ENCODE assay signal across 8 mouse cellular contexts in the genomic region with DNA sequence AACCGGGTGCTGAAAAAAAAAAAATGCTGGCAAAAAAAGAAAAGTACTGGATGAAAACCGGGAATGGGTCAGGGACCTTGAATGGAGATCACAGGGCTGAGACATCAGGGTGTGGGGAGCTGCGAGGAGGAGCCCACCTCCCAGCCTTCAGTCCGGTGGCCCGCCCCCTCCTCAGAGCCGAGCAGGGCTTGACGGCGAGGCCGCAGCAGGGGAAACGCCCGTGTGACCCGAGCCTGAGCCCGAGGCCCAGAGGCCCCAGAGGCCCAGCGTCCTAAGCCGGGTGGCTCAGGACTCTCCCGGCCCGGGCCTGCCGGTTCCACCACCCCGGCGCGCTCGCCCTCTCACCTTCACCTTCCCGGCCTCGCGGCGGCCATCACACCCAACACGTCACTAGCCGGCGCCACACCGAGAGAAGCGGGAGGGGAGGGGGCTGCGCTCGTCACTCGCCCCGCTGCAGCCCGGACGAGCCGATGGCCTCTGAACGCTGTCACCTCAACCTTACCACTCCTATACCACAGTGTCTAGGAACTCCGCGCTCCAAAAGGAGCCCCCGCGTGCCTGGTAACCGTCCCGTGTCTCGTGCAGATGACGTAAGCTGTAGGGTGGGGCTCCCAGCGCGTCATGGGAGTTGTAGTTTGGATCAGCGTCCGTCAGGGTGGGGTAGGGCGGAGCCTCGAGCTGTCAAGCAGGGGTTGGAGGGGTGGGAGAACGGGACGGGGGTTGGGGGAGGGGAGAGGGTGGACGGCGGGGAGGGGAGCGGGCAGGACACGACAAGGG. TPM values are rescaled to one million over a fixed set of nuclear protein-coding genes. Genes with fewer than 3 reads are reported as not detected.
A peak's percentile ranks its signal among the peaks of the same experiment; 100 is the strongest.
DNase-seq lines count a peak whose midpoint lies in the region; ATAC-seq and TF ChIP-seq lines count a peak whose summit lies in the region.

A gene (minus strand): TSS at position 392 of the 777 bp plus-strand sequence.

- peak within 1 kb of the TSS; percentile 98 for H3K9ac ChIP-seq in MEL (ENCODE audit: control insufficient read depth, low read depth, low read length, poor library complexity, severe bottlenecking)
- peak within 1 kb of the TSS; percentile 95 for H3K9ac ChIP-seq in forebrain, postnatal 0 days
- H3K9ac ChIP-seq in lung, embryonic 15.5 days: peak within 1 kb of the TSS; percentile 92

- WGBS in cerebellum, adult 2 months: under 1% methylated on average over 58 of the region's 59 CpGs
- WGBS in forebrain, postnatal 0 days: under 1% methylated on average over 58 of the region's 59 CpGs
- under 1% methylated on average over 57 of the region's 59 CpGs for WGBS in lung, embryonic 15.5 days

- H3K27ac ChIP-seq in MEL (ENCODE audit: control insufficient read depth, low read depth, low read length): peak within 1 kb of the TSS; percentile 93
- H3K27ac ChIP-seq in cerebellum, adult 2 months (ENCODE audit: insufficient read depth, low read length): peak within 1 kb of the TSS; percentile 99
- H3K27ac ChIP-seq in forebrain, postnatal 0 days (ENCODE audit: low read depth, low read length): peak within 1 kb of the TSS; percentile 91
- H3K27ac ChIP-seq in lung, embryonic 15.5 days: peak within 1 kb of the TSS; percentile 80

- peak within 1 kb of the TSS; percentile 69 for H3K4me2 ChIP-seq in forebrain, postnatal 0 days (ENCODE audit: low read depth)
- H3K4me2 ChIP-seq in lung, embryonic 15.5 days: peak within 1 kb of the TSS; percentile 70

- no peak for TF ChIP-seq CTCF in MEL (IDR thresholded peaks at IDR 0.05 in 2 of 3, conservative IDR thresholded peaks at IDR 0.05 in 1 of 3; ENCODE audit: control insufficient read depth in 1 of 3, insufficient read depth in 1 of 3, low read depth in 2 of 3, low read length in 3 of 3, poor library complexity in 1 of 3, severe bottlenecking in 1 of 3)
- no peak for TF ChIP-seq CTCF in cerebellum, adult 2 months (IDR thresholded peaks at IDR 0.05; ENCODE audit: borderline replicate concordance, insufficient read depth, low read depth, low read length)
- TF ChIP-seq CTCF in forebrain, postnatal 0 days (IDR thresholded peaks at IDR 0.05; ENCODE audit: low read depth): peak; percentile 10; the same call in 1 of the 2 replicates

- H3K9me3 ChIP-seq in MEL (replicated peaks; ENCODE audit: insufficient read depth, low read length): no peaks in the 10 kb centered on the region
- H3K9me3 ChIP-seq in forebrain, postnatal 0 days (ENCODE audit: low read length): no peaks in the 10 kb centered on the region
- no peaks in the 10 kb centered on the region for H3K9me3 ChIP-seq in lung, embryonic 15.5 days

- peaks cover 0 to 22% of the 10 kb centered on the region in 2 experiments for H3K4me1 ChIP-seq in MEL (ENCODE audit: control insufficient read depth in 1 of 2, insufficient read depth in 2 of 2, low read length in 2 of 2)
- peaks cover 10% of the 10 kb centered on the region for H3K4me1 ChIP-seq in cerebellum, adult 2 months (ENCODE audit: control insufficient read depth, insufficient read depth, low read length)
- peaks cover 6% of the 10 kb centered on the region; the same call in 1 of the 2 replicates for H3K4me1 ChIP-seq in forebrain, postnatal 0 days (ENCODE audit: insufficient read depth)
- peaks cover 11% of the 10 kb centered on the region for H3K4me1 ChIP-seq in lung, embryonic 15.5 days

- TF ChIP-seq POLR2A in MEL (IDR thresholded peaks at IDR 0.05; ENCODE audit: control insufficient read depth in 1 of 2, insufficient read depth in 1 of 2, low read depth in 1 of 2, low read length in 2 of 2, poor library complexity in 1 of 2): peak; percentile 59 to 74; a peak in 3 of 4 replicates
- TF ChIP-seq POLR2A in cerebellum, adult 2 months (IDR thresholded peaks at IDR 0.05; ENCODE audit: borderline replicate concordance, insufficient read depth, low read length): peak; percentile 74

- peak; percentile 95 for ATAC-seq in forebrain, postnatal 0 days
- peak; percentile 96 for ATAC-seq in lung, embryonic 15.5 days (ENCODE audit: borderline replicate concordance, extremely low read depth, low FRiP score, low TSS enrichment)

- peaks cover 19% of the 10 kb centered on the region for H3K79me2 ChIP-seq in MEL (ENCODE audit: control insufficient read depth, insufficient read depth, low read length, poor library complexity)

- no peak for TF ChIP-seq EP300 in MEL (IDR thresholded peaks at IDR 0.05; ENCODE audit: low read depth in 1 of 2, low read length in 2 of 2)

- peaks cover 0 to 12% of the 10 kb centered on the region in 2 experiments; a peak in 3 of 4 replicates for H3K36me3 ChIP-seq in MEL (ENCODE audit: control insufficient read depth in 1 of 2, insufficient read depth in 2 of 2, low read length in 2 of 2)
- H3K36me3 ChIP-seq in forebrain, postnatal 0 days (ENCODE audit: insufficient read depth): peaks cover 21% of the 10 kb centered on the region
- peaks cover 5% of the 10 kb centered on the region for H3K36me3 ChIP-seq in lung, embryonic 15.5 days

- TF ChIP-seq RAD21 in MEL (IDR thresholded peaks at IDR 0.05; ENCODE audit: low read depth, low read length): no peak

- peak within 1 kb of the TSS; percentile 99 to 100 for H3K4me3 ChIP-seq in MEL (ENCODE audit: control insufficient read depth in 1 of 2, insufficient read depth in 1 of 2, low read depth in 2 of 2, low read length in 2 of 2)
- peak within 1 kb of the TSS; percentile 100 for H3K4me3 ChIP-seq in cerebellum, adult 2 months (replicated peaks; ENCODE audit: insufficient read depth, low read depth, low read length)
- H3K4me3 ChIP-seq in forebrain, postnatal 0 days (ENCODE audit: low read depth, low read length): peak within 1 kb of the TSS; percentile 97
- peak within 1 kb of the TSS; percentile 98 for H3K4me3 ChIP-seq in lung, embryonic 15.5 days

- DNase-seq in MEL (ENCODE audit: low read depth, low spot score): peak; percentile 95
- peak; percentile 93 to 96 for DNase-seq in cerebellum, adult 2 months
- DNase-seq in forebrain, postnatal 0 days: peak; percentile 95
- peak; percentile 91 for DNase-seq in heart, postnatal 4 days
- peak; percentile 91 to 93 for DNase-seq in layer of hippocampus, adult 8-10 months (ENCODE audit: low spot score in 2 of 2)
- peak; percentile 75 for DNase-seq in ovary, adult 18-20 months (ENCODE audit: low spot score)
- DNase-seq in thymus, postnatal 0 days (ENCODE audit: low spot score): peak; percentile 89

- no peaks in the 10 kb centered on the region for H3K27me3 ChIP-seq in MEL (ENCODE audit: control insufficient read depth in 1 of 2, insufficient read depth in 2 of 2, low read length in 2 of 2)
- no peaks in the 10 kb centered on the region for H3K27me3 ChIP-seq in cerebellum, adult 2 months (ENCODE audit: control insufficient read depth, insufficient read depth, low read length)
- no peaks in the 10 kb centered on the region for H3K27me3 ChIP-seq in forebrain, postnatal 0 days (ENCODE audit: insufficient read depth, low read length)
- H3K27me3 ChIP-seq in lung, embryonic 15.5 days: no peaks in the 10 kb centered on the region

TF ChIP-seq in MEL, 35 proteins besides CTCF, POLR2A, EP300 and RAD21 (continues in another document):
- TF ChIP-seq ZNF384 (IDR thresholded peaks at IDR 0.05; ENCODE audit: low read depth, low read length): no peak
- peak; percentile 98 for TF ChIP-seq HCFC1 (IDR thresholded peaks at IDR 0.05; ENCODE audit: low read depth, low read length)
- TF ChIP-seq E2F4 (IDR thresholded peaks at IDR 0.05; ENCODE audit: borderline replicate concordance, low read depth, low read length): no peak
- TF ChIP-seq CHD1 (IDR thresholded peaks at IDR 0.05; ENCODE audit: low read depth, low read length): no peak
- no peak for TF ChIP-seq RCOR1 (IDR thresholded peaks at IDR 0.05; ENCODE audit: low read depth, low read length)
- no peak for TF ChIP-seq JUND (IDR thresholded peaks at IDR 0.05; ENCODE audit: low read depth, low read length)
- TF ChIP-seq UBTF (IDR thresholded peaks at IDR 0.05; ENCODE audit: borderline replicate concordance, insufficient read depth, low read depth, low read length): no peak
- TF ChIP-seq SMC3 (IDR thresholded peaks at IDR 0.05; ENCODE audit: low read depth, low read length): no peak
- TF ChIP-seq KAT2A (conservative IDR thresholded peaks at IDR 0.05; ENCODE audit: low read depth, low read length): peak; percentile 92
- no peak for TF ChIP-seq POLR2AphosphoS2 (IDR thresholded peaks at IDR 0.05; ENCODE audit: low read length)
- peak; percentile 90 for TF ChIP-seq MXI1 (IDR thresholded peaks at IDR 0.05; ENCODE audit: low read depth, low read length)
- peak; percentile 99 for TF ChIP-seq MAZ (IDR thresholded peaks at IDR 0.05; ENCODE audit: low read depth, low read length)
- TF ChIP-seq MYB (IDR thresholded peaks at IDR 0.05; ENCODE audit: low read depth, low read length): no peak
- TF ChIP-seq ZKSCAN1 (IDR thresholded peaks at IDR 0.05; ENCODE audit: low read depth, low read length): no peak
- TF ChIP-seq TBP (IDR thresholded peaks at IDR 0.05; ENCODE audit: low read depth, low read length): no peak
- TF ChIP-seq ZC3H11A (IDR thresholded peaks at IDR 0.05; ENCODE audit: low read depth, low read length): no peak
- TF ChIP-seq SIN3A (IDR thresholded peaks at IDR 0.05; ENCODE audit: low read length): peak; percentile 93
- TF ChIP-seq ELF1 (IDR thresholded peaks at IDR 0.05; ENCODE audit: low read depth, low read length): 0 out of 2 replicates have a peak, but pooled peaks have one; percentile 17
- peak; percentile 39; the same call in 1 of the 2 replicates for TF ChIP-seq TCF12 (IDR thresholded peaks at IDR 0.05; ENCODE audit: low read depth, low read length)
- peak; percentile 57 for TF ChIP-seq NELFE (IDR thresholded peaks at IDR 0.05; ENCODE audit: low read depth, low read length)
- TF ChIP-seq GABPA (IDR thresholded peaks at IDR 0.05; ENCODE audit: low read depth, low read length): no peak
- TF ChIP-seq USF2 (IDR thresholded peaks at IDR 0.05; ENCODE audit: borderline replicate concordance in 1 of 2, insufficient read depth in 1 of 2, low read depth in 1 of 2, low read length in 2 of 2): no peak
- no peak for TF ChIP-seq MAFK (IDR thresholded peaks at IDR 0.05; ENCODE audit: borderline replicate concordance, low read depth, low read length)

RNA-seq across cellular contexts. Expression of the gene that starts here (rescaled TPM):
- 16.0 and 19.0 TPM in 2 replicates for total RNA-seq in MEL (2012; rRNA removed)
- polyA plus RNA-seq in MEL (2012; ENCODE audit: insufficient read depth in 1 of 2, insufficient read length in 2 of 2, low read depth in 1 of 2, low replicate concordance in 2 of 2, missing spikeins in 1 of 2): 10 to 100 TPM in 1 of 2 experiments, not detected in 1; 32.8 TPM
- polyA plus RNA-seq in cerebellum, adult 2 months (2012; rRNA removed): 112 and 113 TPM in 2 replicates
- 57.8 and 69.9 TPM in 2 replicates for total RNA-seq in forebrain, postnatal 0 days (2014; rRNA removed)
- 59.4 and 83.3 TPM in 2 replicates for polyA plus RNA-seq in forebrain, postnatal 0 days (2015; fragmentation: Nextera tagmentation; extraction: Ambion mirVana)
- total RNA-seq in heart, postnatal 4 days (2021): 100 to 1,000 TPM; 505 to 526 TPM
- total RNA-seq in layer of hippocampus, adult 8-10 months (2022): 100 to 1,000 TPM; 190 to 210 (median 200) TPM
- polyA plus RNA-seq in lung, embryonic 15.5 days (2015; fragmentation: Nextera tagmentation; extraction: Ambion mirVana): 34.0 and 36.2 TPM in 2 replicates
- polyA plus RNA-seq in thymus, postnatal 0 days (2015; fragmentation: Nextera tagmentation; extraction: Ambion mirVana): 18.2 and 18.8 TPM in 2 replicates

Comparison
In these comparisons a context has a peak if more than half of its experiments do, and no peak if none do; other contexts are left out.
1. Peak in every context shown above with its lines: DNase-seq, ATAC-seq, H3K4me3 ChIP-seq and H3K27ac ChIP-seq.